Mouse (Mus musculus) forebrain, embryonic 12.5 days (tissue): ENCODE data around the gene Top2a. TPM values are rescaled to one million over a fixed set of nuclear protein-coding genes. Genes with fewer than 3 reads are reported as not detected.

Source experiments
- ATAC-seq: fragments of 200-750 bp; cut with Nextera tagmentation; 2 replicates; pipeline ENCODE4 v1.8.0; 2017; ENCODE audit warnings: moderate TSS enrichment; ENCODE audit not compliant: low FRiP score
- H3K27ac ChIP-seq: fragments of 300-500 bp; sonication (generic); 2 replicates; pipeline ENCODE4 v1.5.1; 2016; ENCODE audit warnings: mild to moderate bottlenecking
- H3K27me3 ChIP-seq: fragments of 300-500 bp; sonication (generic); 2 replicates; pipeline ENCODE4 v1.6.1; 2016; ENCODE audit warnings: mild to moderate bottlenecking
- H3K36me3 ChIP-seq: fragments of 300-500 bp; sonication (generic); replicated peaks from 2 replicates; pipeline ENCODE4 v1.6.1; 2016; ENCODE audit warnings: mild to moderate bottlenecking
- H3K4me1 ChIP-seq: fragments of 300-500 bp; sonication (generic); 2 replicates; pipeline ENCODE4 v1.6.1; 2016
- H3K4me2 ChIP-seq: fragments of 300-500 bp; sonication (generic); 2 replicates; pipeline ENCODE4 v1.6.1; 2016; ENCODE audit warnings: mild to moderate bottlenecking, moderate library complexity
- H3K4me3 ChIP-seq: fragments of 300-500 bp; sonication (generic); replicated peaks from 2 replicates; pipeline ENCODE4 v1.5.1; 2016; ENCODE audit warnings: mild to moderate bottlenecking
- H3K9ac ChIP-seq: fragments of 300-500 bp; sonication (generic); 2 replicates; pipeline ENCODE4 v1.6.1; 2016; ENCODE audit warnings: mild to moderate bottlenecking
- H3K9me3 ChIP-seq: fragments of 300-500 bp; sonication (generic); 2 replicates; pipeline ENCODE4 v1.6.1; 2016
- WGBS: fragments of 180-500 bp; shearing (Covaris S2); methylation state at CpG from one replicate; pipeline ENCODE4 v1.1.7; 2016; 5-methylcytosine and 5-hydroxymethylcytosine counted together
- polyA plus RNA-seq: library from polyadenylated mRNA; unstranded; fragments of >200 nt; fragmentation: Nextera tagmentation; extraction: Ambion mirVana; gene quantifications from 2 replicates; pipeline ENCODE4 v1.2.1, GENCODE M21; 2016

The Top2a gene
- polyA plus RNA-seq, 1 experiment from 2014 or later = 355 TPM

GRCm38 (mm10) chr11:99036254-99036653 is 12.3 kb upstream of the Top2a start:
- ATAC-seq = no peak
- H3K27me3 ChIP-seq = 0 out of 2 replicates have a peak, but pooled peaks cover 7% of the 10 kb centered on the region
- 83% methylated on average over 6 of the region's 6 CpGs for WGBS
- H3K36me3 ChIP-seq = no peaks in the 10 kb centered on the region
- H3K27ac ChIP-seq = no peak overlapping the region
- H3K9me3 ChIP-seq = no peaks in the 10 kb centered on the region
- no peak overlapping the region for H3K9ac ChIP-seq
- H3K4me2 ChIP-seq = no peak overlapping the region
- peaks cover 11% of the 10 kb centered on the region for H3K4me1 ChIP-seq
- no peak overlapping the region for H3K4me3 ChIP-seq

- no peak for ATAC-seq
- Histone ChIP-seq H3K36me3 (no peaks in the 10 kb centered on the region), H3K4me2 (no peak overlapping the region), H3K4me1 (peaks cover 4% of the 10 kb centered on the region), H3K9me3 (no peaks in the 10 kb centered on the region), H3K27ac (no peak overlapping the region), H3K27me3 (peaks cover 12% of the 10 kb centered on the region; the same call in 1 of the 2 replicates), H3K4me3 (no peak overlapping the region), H3K9ac (no peak overlapping the region)
- WGBS = 72% methylated on average over 4 of the region's 4 CpGs
These were observed 11.4 kb upstream of the Top2a start for GRCm38 (mm10) chr11:99035350-99035749.

GRCm38 (mm10) chr11:99026899-99027440 is 3.0 kb upstream of the Top2a start:
- peaks cover 2% of the 10 kb centered on the region for H3K36me3 ChIP-seq
- H3K9me3 ChIP-seq = no peaks in the 10 kb centered on the region
- H3K27ac ChIP-seq = no peak overlapping the region
- H3K4me2 ChIP-seq = no peak overlapping the region
- WGBS = 89% methylated on average over 12 of the region's 12 CpGs
- no peak for ATAC-seq
- H3K27me3 ChIP-seq = peaks cover 9% of the 10 kb centered on the region; the same call in 1 of the 2 replicates
- no peak overlapping the region for H3K9ac ChIP-seq
- H3K4me1 ChIP-seq = peaks cover 22% of the 10 kb centered on the region
- H3K4me3 ChIP-seq = no peak overlapping the region

- Histone ChIP-seq H3K36me3 (peaks cover 13% of the 10 kb centered on the region), H3K27ac (no peak overlapping the region), H3K4me3 (no peak overlapping the region), H3K9ac (no peak overlapping the region), H3K9me3 (no peaks in the 10 kb centered on the region), H3K27me3 (peaks cover 9% of the 10 kb centered on the region; the same call in 1 of the 2 replicates), H3K4me1 (peaks cover 27% of the 10 kb centered on the region), H3K4me2 (no peak overlapping the region)
- 90% methylated on average over 6 of the region's 6 CpGs for WGBS
- ATAC-seq = no peak
These were observed 1.9 kb upstream of the Top2a start for GRCm38 (mm10) chr11:99025878-99026277.

- Histone ChIP-seq H3K9ac (no peak overlapping the region), H3K36me3 (peaks cover 25% of the 10 kb centered on the region), H3K9me3 (no peaks in the 10 kb centered on the region), H3K4me1 (peaks cover 29% of the 10 kb centered on the region), H3K4me3 (peak overlapping the region; percentile 70), H3K27me3 (0 out of 2 replicates have a peak, but pooled peaks cover 4% of the 10 kb centered on the region), H3K4me2 (peak overlapping the region; percentile 44), H3K27ac (peak overlapping the region; percentile 39; the same call in 1 of the 2 replicates)
- WGBS = 53% methylated on average over 18 of the region's 18 CpGs
- peak; percentile 3 for ATAC-seq
These were observed 612 bp upstream of the Top2a start for GRCm38 (mm10) chr11:99024468-99025134.

- no peak overlapping the region for H3K27ac ChIP-seq
- peak overlapping the region; percentile 77 for H3K9ac ChIP-seq
- no peaks in the 10 kb centered on the region for H3K9me3 ChIP-seq
- ATAC-seq = no peak
- peaks cover 29% of the 10 kb centered on the region for H3K4me1 ChIP-seq
- H3K4me2 ChIP-seq = peak overlapping the region; percentile 61
- WGBS = 10% methylated on average over 4 of the region's 4 CpGs
- H3K27me3 ChIP-seq = no peaks in the 10 kb centered on the region
- peak overlapping the region; percentile 70 for H3K4me3 ChIP-seq
- peaks cover 36% of the 10 kb centered on the region for H3K36me3 ChIP-seq
These were observed 895 bp downstream of the Top2a start for GRCm38 (mm10) chr11:99023094-99023493.

GRCm38 (mm10) chr11:99022384-99022933 is 1.5 kb downstream of the Top2a start:
- Histone ChIP-seq H3K27ac (no peak overlapping the region), H3K4me2 (peak overlapping the region; percentile 61), H3K9ac (peak overlapping the region; percentile 77), H3K27me3 (no peaks in the 10 kb centered on the region), H3K9me3 (no peaks in the 10 kb centered on the region), H3K4me1 (peaks cover 29% of the 10 kb centered on the region), H3K4me3 (peak overlapping the region; percentile 70), H3K36me3 (peaks cover 42% of the 10 kb centered on the region)
- 86% methylated on average over 5 of the region's 5 CpGs for WGBS
- no peak for ATAC-seq

- ATAC-seq = no peak
These were observed 4.1 kb downstream of the Top2a start for GRCm38 (mm10) chr11:99019844-99020243.

GRCm38 (mm10) chr11:99013856-99014255 is 10.1 kb downstream of the Top2a start:
- peaks cover 97% of the 10 kb centered on the region for H3K36me3 ChIP-seq
- 87% methylated on average over 1 of the region's 1 CpGs for WGBS

More at GRCm38 (mm10) chr11:99019844-99020243, 4.1 kb downstream of the Top2a start:
- Histone ChIP-seq H3K4me1 (peaks cover 29% of the 10 kb centered on the region), H3K27me3 (no peaks in the 10 kb centered on the region), H3K4me2 (no peak overlapping the region), H3K36me3 (peaks cover 68% of the 10 kb centered on the region), H3K9me3 (no peaks in the 10 kb centered on the region), H3K9ac (no peak overlapping the region), H3K27ac (no peak overlapping the region), H3K4me3 (no peak overlapping the region)
- 97% methylated on average over 6 of the region's 6 CpGs for WGBS

GRCm38 (mm10) chr11:99010706-99011105 is 13.3 kb downstream of the Top2a start:
- no peaks in the 10 kb centered on the region for H3K4me1 ChIP-seq
- H3K27me3 ChIP-seq = no peaks in the 10 kb centered on the region
- no peak overlapping the region for H3K27ac ChIP-seq
- H3K4me3 ChIP-seq = no peak overlapping the region
- 96% methylated on average over 5 of the region's 5 CpGs for WGBS
- ATAC-seq = no peak
- no peak overlapping the region for H3K4me2 ChIP-seq
- H3K36me3 ChIP-seq = peaks cover 95% of the 10 kb centered on the region
- no peaks in the 10 kb centered on the region for H3K9me3 ChIP-seq
- no peak overlapping the region for H3K9ac ChIP-seq

More at GRCm38 (mm10) chr11:99013856-99014255, 10.1 kb downstream of the Top2a start:
- Histone ChIP-seq H3K4me3 (no peak overlapping the region), H3K4me2 (no peak overlapping the region), H3K9ac (no peak overlapping the region), H3K27ac (no peak overlapping the region), H3K9me3 (no peaks in the 10 kb centered on the region), H3K4me1 (no peaks in the 10 kb centered on the region), H3K27me3 (no peaks in the 10 kb centered on the region)
- ATAC-seq = no peak

- Histone ChIP-seq H3K9ac (no peak overlapping the region), H3K36me3 (peaks cover 95% of the 10 kb centered on the region), H3K9me3 (no peaks in the 10 kb centered on the region), H3K4me1 (no peaks in the 10 kb centered on the region), H3K27ac (no peak overlapping the region), H3K27me3 (no peaks in the 10 kb centered on the region), H3K4me2 (no peak overlapping the region), H3K4me3 (no peak overlapping the region)
- WGBS = 94% methylated on average over 4 of the region's 4 CpGs
- ATAC-seq = no peak
These were observed 13.9 kb downstream of the Top2a start for GRCm38 (mm10) chr11:99010124-99010523.

GRCm38 (mm10) chr11:99006788-99007187 is 17.2 kb downstream of the Top2a start:
- no peaks in the 10 kb centered on the region for H3K4me1 ChIP-seq
- peaks cover 94% of the 10 kb centered on the region for H3K36me3 ChIP-seq
- H3K4me3 ChIP-seq = no peak overlapping the region
- WGBS = 95% methylated on average over 9 of the region's 9 CpGs
- H3K9ac ChIP-seq = no peak overlapping the region
- H3K9me3 ChIP-seq = no peaks in the 10 kb centered on the region
- H3K27ac ChIP-seq = no peak overlapping the region
- H3K4me2 ChIP-seq = no peak overlapping the region
- H3K27me3 ChIP-seq = no peaks in the 10 kb centered on the region
- no peak for ATAC-seq
